Mouse (Mus musculus): ENCODE measurements at regions not wholly inside any gene's neighbourhood (a gene's known extent, or its start where the extent isn't known, plus 50 kb on each side); places are given as distances from the start of the nearest gene placed in this dataset.
A peak's percentile ranks its signal among the peaks of the same experiment; 100 is the strongest.

GRCm38 (mm10) chr12:9274181-9274580 is 244.4 kb downstream of the Ttc32 start:
- Histone ChIP-seq H3K4me3 (ENCODE audit: low read depth, low read length) (no peak overlapping the region), H3K27me3 (ENCODE audit: control insufficient read depth, insufficient read depth, low read length) (no peaks in the 10 kb centered on the region), H3K9me3 (ENCODE audit: control insufficient read depth, low read length) (no peaks in the 10 kb centered on the region), H3K4me2 (replicated peaks; ENCODE audit: low read depth) (no peak overlapping the region), H3K36me3 (ENCODE audit: control insufficient read depth, insufficient read depth, low read length) (no peaks in the 10 kb centered on the region), H3K9ac (ENCODE audit: low read length) (no peak overlapping the region), H3K27ac (replicated peaks) (no peak overlapping the region), H3K4me1 (replicated peaks; ENCODE audit: control insufficient read depth, insufficient read depth) (no peaks in the 10 kb centered on the region)
- DNase-seq (ENCODE audit: low spot score) (no peak), ATAC-seq (ENCODE audit: low FRiP score, low TSS enrichment) (no peak)
- TF ChIP-seq CTCF (IDR thresholded peaks at IDR 0.05; ENCODE audit: low read depth) = no peak
- no peak for TF ChIP-seq EP300 (optimal IDR thresholded peaks at IDR 0.05)
- 69% methylated on average over 1 of the region's 1 CpGs for WGBS

GRCm38 (mm10) chr12:9275697-9276096 is 245.9 kb downstream of the Ttc32 start:
- Histone ChIP-seq H3K4me2 (replicated peaks; ENCODE audit: low read depth) (no peak overlapping the region), H3K4me3 (ENCODE audit: low read depth, low read length) (no peak overlapping the region), H3K27ac (replicated peaks) (no peak overlapping the region), H3K36me3 (ENCODE audit: control insufficient read depth, insufficient read depth, low read length) (no peaks in the 10 kb centered on the region), H3K9ac (ENCODE audit: low read length) (no peak overlapping the region), H3K9me3 (ENCODE audit: control insufficient read depth, low read length) (no peaks in the 10 kb centered on the region), H3K4me1 (replicated peaks; ENCODE audit: control insufficient read depth, insufficient read depth) (no peaks in the 10 kb centered on the region), H3K27me3 (ENCODE audit: control insufficient read depth, insufficient read depth, low read length) (no peaks in the 10 kb centered on the region)
- 94% methylated on average over 7 of the region's 7 CpGs for WGBS
- TF ChIP-seq EP300 (optimal IDR thresholded peaks at IDR 0.05) (no peak), CTCF (IDR thresholded peaks at IDR 0.05; ENCODE audit: low read depth) (no peak)
- ATAC-seq (ENCODE audit: low FRiP score, low TSS enrichment) = no peak
- no peak for DNase-seq (ENCODE audit: low spot score)

- WGBS = 49% methylated on average over 5 of the region's 5 CpGs
- H3K9ac ChIP-seq (ENCODE audit: low read length) = no peak overlapping the region
- ATAC-seq (ENCODE audit: low FRiP score, low TSS enrichment) (no peak), DNase-seq (ENCODE audit: low spot score) (no peak)
- TF ChIP-seq CTCF (IDR thresholded peaks at IDR 0.05; ENCODE audit: low read depth) (no peak), EP300 (optimal IDR thresholded peaks at IDR 0.05) (no peak)
- no peaks in the 10 kb centered on the region for H3K27me3 ChIP-seq (ENCODE audit: control insufficient read depth, insufficient read depth, low read length)
- no peaks in the 10 kb centered on the region for H3K9me3 ChIP-seq (ENCODE audit: control insufficient read depth, low read length)
- no peak overlapping the region for H3K4me3 ChIP-seq (ENCODE audit: low read depth, low read length)
- H3K4me1 ChIP-seq (replicated peaks; ENCODE audit: control insufficient read depth, insufficient read depth) = no peaks in the 10 kb centered on the region
- H3K27ac ChIP-seq (replicated peaks) = no peak overlapping the region
- H3K4me2 ChIP-seq (replicated peaks; ENCODE audit: low read depth) = no peak overlapping the region
- H3K36me3 ChIP-seq (ENCODE audit: control insufficient read depth, insufficient read depth, low read length) = no peaks in the 10 kb centered on the region
Observed at GRCm38 (mm10) chr12:9278735-9279134, 248.9 kb downstream of the Ttc32 start.

- WGBS = 62% methylated on average over 5 of the region's 5 CpGs
- ATAC-seq (ENCODE audit: low FRiP score, low TSS enrichment) = no peak
Observed at GRCm38 (mm10) chr12:9279893-9280605, 250.3 kb downstream of the Ttc32 start.

GRCm38 (mm10) chr12:9287271-9287670 is 257.5 kb downstream of the Ttc32 start:
- no peak overlapping the region for H3K9ac ChIP-seq (ENCODE audit: low read length)
- ATAC-seq (ENCODE audit: low FRiP score, low TSS enrichment) (no peak), DNase-seq (ENCODE audit: low spot score) (no peak)
- no peaks in the 10 kb centered on the region for H3K36me3 ChIP-seq (ENCODE audit: control insufficient read depth, insufficient read depth, low read length)
- H3K9me3 ChIP-seq (ENCODE audit: control insufficient read depth, low read length) = no peaks in the 10 kb centered on the region
- H3K27ac ChIP-seq (replicated peaks) = no peak overlapping the region
- no peak overlapping the region for H3K4me2 ChIP-seq (replicated peaks; ENCODE audit: low read depth)
- TF ChIP-seq CTCF (IDR thresholded peaks at IDR 0.05; ENCODE audit: low read depth) = peak; percentile 17; the same call in 1 of the 2 replicates
- no peak for TF ChIP-seq EP300 (optimal IDR thresholded peaks at IDR 0.05)
- no peaks in the 10 kb centered on the region for H3K27me3 ChIP-seq (ENCODE audit: control insufficient read depth, insufficient read depth, low read length)
- no peaks in the 10 kb centered on the region for H3K4me1 ChIP-seq (replicated peaks; ENCODE audit: control insufficient read depth, insufficient read depth)
- WGBS = 87% methylated on average over 2 of the region's 2 CpGs
- H3K4me3 ChIP-seq (ENCODE audit: low read depth, low read length) = no peak overlapping the region

More at GRCm38 (mm10) chr12:9279893-9280605, 250.3 kb downstream of the Ttc32 start:
- Histone ChIP-seq H3K27me3 (ENCODE audit: control insufficient read depth, insufficient read depth, low read length) (no peaks in the 10 kb centered on the region), H3K9ac (ENCODE audit: low read length) (no peak overlapping the region), H3K4me3 (ENCODE audit: low read depth, low read length) (no peak overlapping the region), H3K27ac (replicated peaks) (no peak overlapping the region), H3K36me3 (ENCODE audit: control insufficient read depth, insufficient read depth, low read length) (no peaks in the 10 kb centered on the region), H3K4me2 (replicated peaks; ENCODE audit: low read depth) (no peak overlapping the region), H3K4me1 (replicated peaks; ENCODE audit: control insufficient read depth, insufficient read depth) (no peaks in the 10 kb centered on the region), H3K9me3 (ENCODE audit: control insufficient read depth, low read length) (no peaks in the 10 kb centered on the region)
- DNase-seq (ENCODE audit: low spot score) = no peak
- TF ChIP-seq CTCF (IDR thresholded peaks at IDR 0.05; ENCODE audit: low read depth) = no peak
- TF ChIP-seq EP300 (optimal IDR thresholded peaks at IDR 0.05) = no peak

GRCm38 (mm10) chr12:9292656-9293055 is 262.9 kb downstream of the Ttc32 start:
- ATAC-seq (ENCODE audit: low FRiP score, low TSS enrichment) (no peak), DNase-seq (ENCODE audit: low spot score) (no peak)
- Histone ChIP-seq H3K9ac (ENCODE audit: low read length) (no peak overlapping the region), H3K36me3 (ENCODE audit: control insufficient read depth, insufficient read depth, low read length) (no peaks in the 10 kb centered on the region), H3K27ac (replicated peaks) (no peak overlapping the region), H3K4me3 (ENCODE audit: low read depth, low read length) (no peak overlapping the region), H3K9me3 (ENCODE audit: control insufficient read depth, low read length) (no peaks in the 10 kb centered on the region), H3K27me3 (ENCODE audit: control insufficient read depth, insufficient read depth, low read length) (no peaks in the 10 kb centered on the region), H3K4me1 (replicated peaks; ENCODE audit: control insufficient read depth, insufficient read depth) (no peaks in the 10 kb centered on the region), H3K4me2 (replicated peaks; ENCODE audit: low read depth) (no peak overlapping the region)
- TF ChIP-seq EP300 (optimal IDR thresholded peaks at IDR 0.05) (no peak), CTCF (IDR thresholded peaks at IDR 0.05; ENCODE audit: low read depth) (no peak)
